ENCODE assay signal across 11 mouse cellular contexts in the genomic region with DNA sequence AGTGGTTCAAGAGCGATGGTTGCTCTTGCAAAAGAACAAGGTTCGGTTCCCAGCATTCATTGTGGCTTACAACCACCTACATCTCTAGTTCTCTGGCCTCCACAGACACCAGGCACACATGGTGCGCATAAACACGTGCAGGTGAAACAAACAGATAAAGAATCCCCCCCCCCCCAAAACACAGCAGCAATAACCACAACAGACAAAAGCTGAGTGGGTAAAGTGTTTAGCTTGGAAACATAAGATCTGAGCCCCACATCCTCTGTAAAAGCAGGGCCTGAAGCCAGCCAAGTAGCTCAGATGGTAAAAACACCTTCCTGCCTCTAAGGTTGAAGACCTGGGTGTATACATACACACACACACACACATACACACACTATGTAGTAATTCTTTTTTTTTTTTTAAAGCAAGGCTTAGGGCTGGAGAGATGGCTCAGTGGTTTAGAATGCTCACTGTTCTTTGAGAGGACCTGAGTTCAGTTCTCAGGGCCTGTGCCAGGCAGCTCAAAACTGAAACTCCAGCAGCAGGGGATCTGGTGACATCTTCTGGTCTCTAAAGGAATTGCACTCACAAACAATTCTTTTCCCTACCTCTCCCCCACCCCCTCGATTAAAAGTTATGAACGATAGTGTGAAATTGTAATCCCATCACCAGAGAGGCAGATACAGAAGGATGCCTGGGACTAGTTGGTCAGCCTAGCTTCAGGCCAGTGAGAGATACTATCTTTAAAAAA. TPM values are rescaled to one million over a fixed set of nuclear protein-coding genes. Genes with fewer than 3 reads are reported as not detected.
DNase-seq lines count a peak whose midpoint lies in the region; ATAC-seq and TF ChIP-seq lines count a peak whose summit lies in the region.
"Had no signal": no experiment of that assay in that cellular context is flagged by ENCODE, and none has a peak within 500 bp of the region (broad histone marks: within the 10 kb centered on the region; RNA-seq: fewer than 3 reads in every experiment).

No protein-coding gene starts in this region.

- no peaks in the 10 kb centered on the region for H3K27me3 ChIP-seq in lung, postnatal 0 days (replicated peaks; ENCODE audit: insufficient read depth, low read length)
- no peaks in the 10 kb centered on the region for H3K27me3 ChIP-seq in limb, embryonic 10.5 days (ENCODE audit: low read depth, poor library complexity, severe bottlenecking)
- H3K27me3 ChIP-seq: forebrain, embryonic 12.5 days; stomach, embryonic 15.5 days had no signal

- no peak overlapping the region for H3K27ac ChIP-seq in gastrocnemius, adult 2 months
- H3K27ac ChIP-seq in lung, postnatal 0 days (ENCODE audit: low read length): no peak overlapping the region
- no peak overlapping the region for H3K27ac ChIP-seq in limb, embryonic 10.5 days
- H3K27ac ChIP-seq: forebrain, embryonic 12.5 days; stomach, embryonic 15.5 days had no signal

- H3K4me3 ChIP-seq in gastrocnemius, adult 2 months: no peak overlapping the region
- no peak overlapping the region for H3K4me3 ChIP-seq in lung, postnatal 0 days (ENCODE audit: low read depth, low read length)
- no peak overlapping the region for H3K4me3 ChIP-seq in limb, embryonic 10.5 days
- H3K4me3 ChIP-seq: forebrain, embryonic 12.5 days; myocyte; stomach, embryonic 15.5 days had no signal

- H3K36me3 ChIP-seq in lung, postnatal 0 days (ENCODE audit: insufficient read depth, low read length): peaks cover 5% of the 10 kb centered on the region; the same call in 1 of the 2 replicates
- H3K36me3 ChIP-seq in limb, embryonic 10.5 days: peaks cover 67% of the 10 kb centered on the region

- 92% methylated on average over 6 of the region's 6 CpGs for WGBS in lung, postnatal 0 days
- 96% methylated on average over 6 of the region's 6 CpGs for WGBS in limb, embryonic 10.5 days

- DNase-seq in gastrocnemius, adult 2 months: no peak
- no peak for DNase-seq in gastrocnemius, postnatal 4 days (ENCODE audit: low spot score in 2 of 2)
- DNase-seq in lung, postnatal 0 days (ENCODE audit: low spot score): no peak
- no peak for DNase-seq in lung, postnatal 14 days
- DNase-seq in urinary bladder, adult 2 months (ENCODE audit: low spot score): no peak
- no peak for DNase-seq in limb, embryonic 10.5 days (ENCODE audit: low spot score)
- DNase-seq in gastrocnemius, postnatal 36 days: no peak

- no peaks in the 10 kb centered on the region for H3K4me1 ChIP-seq in lung, postnatal 0 days (ENCODE audit: insufficient read depth, low read depth, low read length)
- H3K4me1 ChIP-seq in limb, embryonic 10.5 days: no peaks in the 10 kb centered on the region
- H3K4me1 ChIP-seq: forebrain, embryonic 12.5 days had no signal

- no peaks in the 10 kb centered on the region for H3K9me3 ChIP-seq in lung, postnatal 0 days (ENCODE audit: low read length)
- H3K9me3 ChIP-seq in limb, embryonic 10.5 days (replicated peaks): no peaks in the 10 kb centered on the region
- H3K9me3 ChIP-seq: forebrain, embryonic 12.5 days; stomach, embryonic 15.5 days had no signal

- H3K9ac ChIP-seq in lung, postnatal 0 days (replicated peaks; ENCODE audit: low read depth): no peak overlapping the region
- H3K9ac ChIP-seq: forebrain, embryonic 12.5 days; stomach, embryonic 15.5 days had no signal

- peak; percentile 38 for TF ChIP-seq CTCF in gastrocnemius, adult 2 months (IDR thresholded peaks at IDR 0.05)
- peak; percentile 46 for TF ChIP-seq CTCF in lung, postnatal 0 days (IDR thresholded peaks at IDR 0.05)

- intact Hi-C loops in gastrocnemius, adult 2 months (cut with DNase I): loop anchor here (10.0 kb wide), 1 partner anchor 242 kb away; a partner anchor contains a TSS
- intact Hi-C loops in gastrocnemius, postnatal 36 days (cut with DNase I): loop anchor here (2.0 to 10.0 kb wide), 2 partner anchors 56 to 222 kb away; no protein-coding TSS in a partner anchor

- TF ChIP-seq EP300 in lung, postnatal 0 days (IDR thresholded peaks at IDR 0.05): no peak

- no peak overlapping the region for H3K4me2 ChIP-seq in lung, postnatal 0 days (replicated peaks; ENCODE audit: low read depth, low read length)
- H3K4me2 ChIP-seq: forebrain, embryonic 12.5 days; stomach, embryonic 15.5 days had no signal

- no peak for ATAC-seq in lung, postnatal 0 days
- ATAC-seq in megakaryocyte progenitor cell, adult 5-6 weeks (replicated peaks; ENCODE audit: poor library complexity): peak; percentile 61

RNA-seq across cellular contexts. Expression of a gene that starts 58.5 kb away (rescaled TPM):
- 100 to 1,000 TPM; 103 to 122 TPM for total RNA-seq in gastrocnemius, adult 2 months (2021)
- 100 to 1,000 TPM; 167 to 182 TPM for total RNA-seq in gastrocnemius, postnatal 4 days (2021)
- polyA plus RNA-seq in lung, postnatal 0 days (2015; fragmentation: Nextera tagmentation; extraction: Ambion mirVana): 84.9 and 110 TPM in 2 replicates
- 89.9 and 91.0 TPM in 2 replicates for total RNA-seq in megakaryocyte progenitor cell, adult 5-6 weeks (2015)
- total RNA-seq in megakaryocyte progenitor cell, adult 5-6 weeks (2017): 46.6 and 54.0 TPM in 2 replicates
- polyA plus RNA-seq in urinary bladder, adult 2 months (2012; rRNA removed): 152 and 161 TPM in 2 replicates
- polyA plus RNA-seq in limb, embryonic 10.5 days (2016; fragmentation: Nextera tagmentation; extraction: Ambion mirVana): 180 and 204 TPM in 2 replicates
- 10 to 100 TPM; 95.3 to 98.5 TPM for total RNA-seq in gastrocnemius, postnatal 36 days (2021)
